Mouse (Mus musculus) cerebellum, postnatal 4 days (tissue): ENCODE measurements at regions not wholly inside any gene's neighbourhood (a gene's known extent, or its start where the extent isn't known, plus 50 kb on each side); places are given as distances from the start of the nearest gene placed in this dataset.
"Not testable (repeated sequence)": the region's sequence is repeated elsewhere in the genome, so short reads cannot be mapped to it uniquely, and the experiment has no call there.

Experiments used
- DNase-seq, 2 experiments: peaks; one replicate each; pipeline ENCODE4 v3.0.0; 2022; ENCODE audit warnings: low spot score in 2 of 2, mixed read lengths in 1 of 2

GRCm38 (mm10) chr5:60228966-60229365 lies 1579.7 kb upstream of the G6pd2 start:
- no peak for DNase-seq

DNA sequence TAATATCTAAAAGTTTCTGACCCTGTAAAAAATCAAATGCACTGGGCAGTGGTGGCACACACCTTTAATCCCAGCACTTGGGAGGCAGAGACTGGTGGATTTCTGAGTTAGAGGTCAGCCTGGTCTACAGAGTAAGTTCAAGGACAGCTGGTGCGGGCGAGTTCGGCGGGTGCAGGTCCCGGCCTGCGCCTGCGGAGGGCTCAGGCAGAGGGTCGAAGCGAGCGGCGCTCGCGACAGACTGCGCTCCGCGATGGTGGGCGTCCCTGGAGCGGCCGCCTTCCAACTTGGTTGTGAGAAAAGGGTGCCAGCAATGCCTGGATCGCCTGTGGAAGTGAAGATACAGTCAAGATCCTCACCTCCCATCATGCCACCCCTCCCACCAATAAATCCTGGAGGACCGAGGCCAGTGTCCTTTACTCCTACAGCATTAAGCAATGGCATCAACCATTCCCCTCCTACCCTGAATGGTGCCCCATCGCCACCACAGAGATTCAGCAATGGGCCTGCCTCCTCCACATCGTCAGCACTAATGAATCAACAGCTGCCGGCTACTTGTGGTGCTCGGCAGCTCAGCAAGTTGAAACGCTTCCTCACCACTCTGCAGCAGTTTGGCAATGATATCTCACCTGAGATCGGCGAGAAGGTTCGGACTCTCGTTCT lies 1577.3 kb upstream of the G6pd2 start:
- DNase-seq, result not testable (repeated sequence)

GRCm38 (mm10) chr5:60244185-60244584 lies 1564.4 kb upstream of the G6pd2 start:
- peak in 1 of 2 experiments; percentile 13 for DNase-seq

GRCm38 (mm10) chr5:60276696-60277095 lies 1531.9 kb upstream of the G6pd2 start:
- peak in 1 of 2 experiments; percentile 24 for DNase-seq
